Mouse (Mus musculus) megakaryocyte progenitor cell, adult 5-6 weeks (primary cell): ENCODE data around the gene Nme1. TPM values are rescaled to one million over a fixed set of nuclear protein-coding genes. Genes with fewer than 3 reads are reported as not detected.
"Not testable (repeated sequence)": the region's sequence is repeated elsewhere in the genome, so short reads cannot be mapped to it uniquely, and the experiment has no call there.

Experiments used
- ATAC-seq: replicated peaks from 2 replicates; pipeline ENCODE4 v1.8.0; 2016; ENCODE audit warnings: mild to moderate bottlenecking, moderate TSS enrichment, inconsistent platforms; ENCODE audit not compliant: poor library complexity
- total RNA-seq, 2 experiments: library from RNA; stranded (forward) in 1 of 2; stranded (reverse) in 1 of 2; fragments of 157-497, 149-512 nt in 1 of 2; fragments of 200-1000 nt in 1 of 2; gene quantifications; 2 replicates each; pipeline versions ENCODE4 v1.2.3 to v1.2.4; 2015 to 2017

The Nme1 gene
- total RNA-seq, 2 experiments from 2014 or later = 202 to 211 TPM

- ATAC-seq = peak; percentile 5
Measured at GRCm38 (mm10) chr11:93967381-93967780, 940 bp downstream of the Nme1 start.

- no peak for ATAC-seq
Measured at GRCm38 (mm10) chr11:93965391-93965790, 2.9 kb downstream of the Nme1 start.

GRCm38 (mm10) chr11:93963013-93963412 is 5.3 kb downstream of the Nme1 start:
- ATAC-seq = no peak

- no peak for ATAC-seq
Measured at GRCm38 (mm10) chr11:93961482-93961881, 6.8 kb downstream of the Nme1 start.

GRCm38 (mm10) chr11:93957746-93958145 is 10.6 kb downstream of the Nme1 start:
- no peak for ATAC-seq

- ATAC-seq = no peak
Measured at GRCm38 (mm10) chr11:93957031-93957555, 11.2 kb downstream of the Nme1 start.

GRCm38 (mm10) chr11:93956159-93956558 is 12.2 kb downstream of the Nme1 start, which contains the start of gene Nme2:
Nme2 (minus strand) TSS chr11:93956259.
- ATAC-seq = peak; percentile 13

- ATAC-seq = peak; percentile 93
Measured at GRCm38 (mm10) chr11:93955256-93956150, 12.8 kb downstream of the Nme1 start.

GRCm38 (mm10) chr11:93954738-93955255 is 13.5 kb downstream of the Nme1 start:
- ATAC-seq = peak; percentile 5; the same call in 1 of the 2 replicates

GRCm38 (mm10) chr11:93952376-93952775 is 15.9 kb downstream of the Nme1 start:
- no peak for ATAC-seq

GRCm38 (mm10) chr11:93950045-93950444 is 18.3 kb downstream of the Nme1 start:
- no peak for ATAC-seq

GRCm38 (mm10) chr11:93948887-93949567 is 19.3 kb downstream of the Nme1 start:
- ATAC-seq = no peak

- ATAC-seq = no peak
Measured at GRCm38 (mm10) chr11:93944986-93945385, 23.3 kb downstream of the Nme1 start.

GRCm38 (mm10) chr11:93940906-93941305 is 27.4 kb downstream of the Nme1 start:
- peak; percentile 80 for ATAC-seq

- ATAC-seq = no peak; the same call in 1 of the 2 replicates
Measured at GRCm38 (mm10) chr11:93929106-93929505, 39.2 kb downstream of the Nme1 start.

GRCm38 (mm10) chr11:93915019-93915418 is 53.3 kb downstream of the Nme1 start:
- ATAC-seq = not testable (repeated sequence)

- no peak for ATAC-seq
Measured at GRCm38 (mm10) chr11:93911603-93912002, 56.7 kb downstream of the Nme1 start.

GRCm38 (mm10) chr11:93908829-93909228 is 59.5 kb downstream of the Nme1 start:
- ATAC-seq = no peak

- ATAC-seq = peak; percentile 42
Measured at GRCm38 (mm10) chr11:93907839-93908238, 60.5 kb downstream of the Nme1 start.
